17 mouse cellular contexts compared by ENCODE assay signal in the genomic region with DNA sequence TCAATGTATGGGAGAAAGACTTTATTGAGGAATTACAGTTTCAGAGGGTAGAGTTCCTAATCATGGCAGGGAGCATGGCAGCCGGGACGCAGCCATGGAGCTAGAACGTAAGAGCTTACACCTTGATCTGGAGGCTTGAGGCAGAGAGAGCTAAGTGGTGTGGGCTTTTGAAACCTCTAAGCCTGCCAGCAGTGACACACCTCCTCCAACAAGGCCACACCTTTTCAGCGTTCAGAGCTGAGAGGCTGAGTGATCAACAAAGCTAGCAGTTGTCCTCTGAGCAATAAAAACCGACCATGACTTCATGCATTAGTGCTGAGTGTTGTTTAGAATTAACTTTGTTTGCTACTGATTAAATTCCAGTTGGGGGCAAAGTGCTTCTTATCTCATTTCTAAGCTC. TPM values are rescaled to one million over a fixed set of nuclear protein-coding genes. Genes with fewer than 3 reads are reported as not detected.
DNase-seq lines count a peak whose midpoint lies in the region; ATAC-seq and TF ChIP-seq lines count a peak whose summit lies in the region.
"Had no signal": no experiment of that assay in that cellular context is flagged by ENCODE, and none has a peak within 500 bp of the region (broad histone marks: within the 10 kb centered on the region; RNA-seq: fewer than 3 reads in every experiment).

No protein-coding gene starts in this region.

- H3K36me3 ChIP-seq in kidney, embryonic 14.5 days (ENCODE audit: control insufficient read depth, insufficient read depth, low read length): no peaks in the 10 kb centered on the region
- H3K36me3 ChIP-seq in stomach, postnatal 0 days (ENCODE audit: control insufficient read depth, insufficient read depth, low read length): no peaks in the 10 kb centered on the region
- H3K36me3 ChIP-seq: embryonic facial prominence, embryonic 12.5 days; limb, embryonic 15.5 days; midbrain, embryonic 15.5 days had no signal

- H3K4me3 ChIP-seq in kidney, embryonic 14.5 days (ENCODE audit: low read length): no peak overlapping the region
- no peak overlapping the region for H3K4me3 ChIP-seq in stomach, postnatal 0 days (ENCODE audit: low read depth, low read length)
- H3K4me3 ChIP-seq: embryonic facial prominence, embryonic 12.5 days; hindbrain, embryonic 12.5 days; limb, embryonic 15.5 days; midbrain, embryonic 15.5 days had no signal

- ATAC-seq in kidney, embryonic 14.5 days (ENCODE audit: low FRiP score, low TSS enrichment): no peak
- peak; percentile 86 for ATAC-seq in stomach, postnatal 0 days (ENCODE audit: low FRiP score, low TSS enrichment)
- ATAC-seq: midbrain, embryonic 15.5 days had no signal

- 0 out of 2 replicates have a peak, but pooled peaks cover 3% of the 10 kb centered on the region for H3K4me1 ChIP-seq in kidney, embryonic 14.5 days (ENCODE audit: control insufficient read depth, insufficient read depth, low read length)
- H3K4me1 ChIP-seq in stomach, postnatal 0 days (replicated peaks; ENCODE audit: control insufficient read depth, insufficient read depth): no peaks in the 10 kb centered on the region
- H3K4me1 ChIP-seq: hindbrain, embryonic 12.5 days; midbrain, embryonic 15.5 days had no signal

- H3K27ac ChIP-seq in kidney, embryonic 14.5 days (ENCODE audit: low read depth, low read length): no peak overlapping the region
- H3K27ac ChIP-seq in stomach, postnatal 0 days (replicated peaks): no peak overlapping the region
- H3K27ac ChIP-seq: embryonic facial prominence, embryonic 12.5 days; hindbrain, embryonic 12.5 days; limb, embryonic 15.5 days; macrophage; midbrain, embryonic 15.5 days had no signal

- no peak for TF ChIP-seq EP300 in stomach, postnatal 0 days (optimal IDR thresholded peaks at IDR 0.05)

- H3K27me3 ChIP-seq in kidney, embryonic 14.5 days (ENCODE audit: control insufficient read depth, insufficient read depth, low read length): no peaks in the 10 kb centered on the region
- no peaks in the 10 kb centered on the region for H3K27me3 ChIP-seq in stomach, postnatal 0 days (ENCODE audit: control insufficient read depth, insufficient read depth, low read length)
- H3K27me3 ChIP-seq: embryonic facial prominence, embryonic 12.5 days; hindbrain, embryonic 12.5 days; limb, embryonic 15.5 days; midbrain, embryonic 15.5 days had no signal

- TF ChIP-seq CTCF in stomach, postnatal 0 days (IDR thresholded peaks at IDR 0.05; ENCODE audit: low read depth): no peak

- no peaks in the 10 kb centered on the region for H3K9me3 ChIP-seq in kidney, embryonic 14.5 days (ENCODE audit: control insufficient read depth, low read length)
- no peaks in the 10 kb centered on the region for H3K9me3 ChIP-seq in stomach, postnatal 0 days (ENCODE audit: control insufficient read depth, low read length)
- H3K9me3 ChIP-seq: embryonic facial prominence, embryonic 12.5 days; hindbrain, embryonic 12.5 days; limb, embryonic 15.5 days; midbrain, embryonic 15.5 days had no signal

- H3K4me2 ChIP-seq in kidney, embryonic 14.5 days (replicated peaks; ENCODE audit: low read depth, low read length): no peak overlapping the region
- no peak overlapping the region for H3K4me2 ChIP-seq in stomach, postnatal 0 days (replicated peaks; ENCODE audit: low read depth)
- H3K4me2 ChIP-seq: embryonic facial prominence, embryonic 12.5 days; hindbrain, embryonic 12.5 days; limb, embryonic 15.5 days; midbrain, embryonic 15.5 days had no signal

- no peak overlapping the region for H3K9ac ChIP-seq in kidney, embryonic 14.5 days (ENCODE audit: low read depth, low read length)
- no peak overlapping the region for H3K9ac ChIP-seq in stomach, postnatal 0 days (ENCODE audit: low read length)
- H3K9ac ChIP-seq: embryonic facial prominence, embryonic 12.5 days; hindbrain, embryonic 12.5 days; limb, embryonic 15.5 days; midbrain, embryonic 15.5 days had no signal

- peak; percentile 53 for DNase-seq in kidney, adult 11 months
- DNase-seq in kidney, adult 8-10 months: peak; percentile 47 to 57
- peak; percentile 38 for DNase-seq in large intestine, adult 2 months (ENCODE audit: low read depth, low spot score)
- peak; percentile 47 for DNase-seq in stomach, postnatal 0 days (ENCODE audit: low spot score)
- DNase-seq in thymus, postnatal 4 days: no peak
- no peak for DNase-seq in right cerebral cortex, postnatal 14 days
- no peak for DNase-seq in B cell, adult 2 months
- DNase-seq: adrenal gland, adult 8-10 months; cerebellum, postnatal 25 days; spleen, adult 18-20 months; thymus, adult 18-20 months had no signal

- WGBS in kidney, embryonic 14.5 days: 60% methylated on average over 5 of the region's 5 CpGs
- 33% methylated on average over 5 of the region's 5 CpGs for WGBS in large intestine, adult 2 months
- WGBS in stomach, postnatal 0 days: 38% methylated on average over 5 of the region's 5 CpGs

RNA-seq across cellular contexts. Expression of a gene that starts 14.4 kb away (rescaled TPM):
- polyA plus RNA-seq in kidney, embryonic 14.5 days (2014; fragmentation: Nextera tagmentation; extraction: Ambion mirVana): 15.9 and 25.3 TPM in 2 replicates
- 7.8 and 10.6 TPM in 2 replicates for polyA plus RNA-seq in large intestine, adult 2 months (2012; rRNA removed)
- 17.0 and 17.2 TPM in 2 replicates for polyA plus RNA-seq in stomach, postnatal 0 days (2015; fragmentation: Nextera tagmentation; extraction: Ambion mirVana)

Comparison
In these comparisons a context has a peak if more than half of its experiments do, and no peak if none do; other contexts are left out.
1. DNase-seq: peak in kidney, adult 11 months (single experiment), kidney, adult 8-10 months (2 of 2), large intestine, adult 2 months (single experiment) and stomach, postnatal 0 days (single experiment); none in thymus, postnatal 4 days (single experiment), right cerebral cortex, postnatal 14 days (single experiment) and B cell, adult 2 months (0 of 2).